Mouse (Mus musculus) kidney, postnatal 14 days (tissue): ENCODE measurements around the gene Exd1.

Experiments
- DNase-seq: peaks from one replicate; pipeline ENCODE4 v3.0.0; 2022; ENCODE audit warnings: mixed read lengths

The Exd1 gene

DNA sequence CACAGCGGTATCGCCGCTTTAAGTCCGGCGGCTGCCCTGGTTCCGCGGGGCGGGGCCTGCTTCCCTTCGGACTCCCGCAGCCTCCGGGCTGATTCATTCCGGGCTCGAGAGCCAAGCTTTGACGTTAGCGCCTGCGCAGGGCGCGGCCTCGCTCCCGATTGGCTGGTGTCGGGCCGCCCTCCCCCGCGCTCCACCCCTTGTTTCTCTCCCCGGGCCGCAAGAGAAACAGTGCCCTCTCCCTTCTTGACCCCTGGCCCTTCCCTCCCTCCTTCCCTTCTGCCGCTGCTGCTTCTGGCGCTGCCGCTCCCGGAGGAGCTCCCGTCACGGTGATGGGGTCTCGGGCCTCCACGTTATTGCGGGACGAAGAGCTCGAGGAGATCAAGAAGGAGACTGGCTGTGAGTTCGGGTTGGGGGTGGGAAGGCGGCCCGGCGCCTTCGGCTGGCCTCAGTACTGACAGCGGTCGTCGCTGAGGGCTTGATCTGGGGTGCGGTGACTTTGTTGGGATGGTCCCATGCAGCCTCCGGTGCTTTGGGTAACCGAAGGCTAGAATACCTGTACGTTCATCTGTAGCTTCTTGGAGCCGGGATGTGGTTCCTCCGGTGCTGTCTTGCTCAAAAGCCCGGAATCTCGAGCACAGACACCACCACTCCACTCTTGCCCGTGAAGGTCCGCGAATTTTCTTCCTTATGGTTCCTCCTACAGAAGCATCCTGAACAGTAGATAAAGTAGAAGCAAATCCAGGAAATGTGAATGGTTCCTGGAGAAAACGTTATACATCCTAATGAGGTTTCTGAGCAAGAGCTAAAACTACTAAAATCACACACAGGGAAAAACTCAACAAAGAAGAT lies at the start of gene Exd1, which contains the start of gene Chp1:
Gene Exd1, minus strand, starts transcription at position 106 of the 849 bp plus-strand sequence.
Gene Chp1, plus strand, starts transcription at position 176 of the 849 bp plus-strand sequence.
- peak; percentile 100 for DNase-seq

DNA sequence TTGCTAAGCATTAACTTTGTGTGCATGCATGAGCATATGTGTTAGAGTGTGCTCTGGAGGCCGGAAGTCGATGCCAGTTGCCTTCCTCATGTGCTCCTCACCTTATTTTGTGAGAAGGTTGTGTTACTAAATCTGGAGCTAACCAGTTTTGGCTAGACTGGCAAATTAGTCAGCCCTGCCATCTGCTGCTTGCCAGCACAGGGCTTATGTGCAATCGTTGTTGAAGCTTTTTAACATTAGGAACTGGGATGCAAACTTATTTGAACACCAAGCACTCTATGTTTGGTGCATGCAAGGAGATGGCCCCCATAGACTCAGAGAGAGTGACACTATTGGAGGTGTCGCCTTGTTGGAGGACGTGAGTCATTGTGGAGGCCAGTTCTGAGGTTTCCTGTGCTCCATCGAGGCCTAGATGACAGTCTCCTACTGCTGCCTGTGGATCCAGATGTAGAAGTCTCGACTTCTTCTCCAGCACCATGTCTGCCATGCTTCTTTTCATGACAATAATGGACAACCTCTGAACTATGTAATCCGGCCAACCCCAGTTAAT lies 49.4 kb upstream of the Exd1 start:
- DNase-seq: peak; percentile 23

DNA sequence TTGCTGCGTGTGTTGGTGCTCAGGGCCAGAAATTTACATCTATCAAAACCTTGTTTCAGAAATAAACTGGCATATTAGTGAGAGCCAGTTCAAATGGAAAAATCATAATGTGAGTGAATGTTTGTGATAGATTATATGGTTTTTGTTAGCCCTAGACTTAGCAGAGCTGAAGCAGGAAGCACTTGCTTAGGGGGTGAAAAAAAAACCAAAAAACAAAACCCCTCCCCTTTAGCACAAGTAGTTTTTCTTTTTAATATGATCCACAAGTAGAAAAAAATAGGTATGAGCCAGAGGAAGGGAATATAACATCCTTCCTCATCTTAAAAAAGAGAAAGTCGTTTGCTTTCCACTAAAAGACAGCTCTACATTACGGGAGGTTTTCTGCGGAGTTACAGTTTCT lies 47.9 kb upstream of the Exd1 start:
- no peak for DNase-seq

DNA sequence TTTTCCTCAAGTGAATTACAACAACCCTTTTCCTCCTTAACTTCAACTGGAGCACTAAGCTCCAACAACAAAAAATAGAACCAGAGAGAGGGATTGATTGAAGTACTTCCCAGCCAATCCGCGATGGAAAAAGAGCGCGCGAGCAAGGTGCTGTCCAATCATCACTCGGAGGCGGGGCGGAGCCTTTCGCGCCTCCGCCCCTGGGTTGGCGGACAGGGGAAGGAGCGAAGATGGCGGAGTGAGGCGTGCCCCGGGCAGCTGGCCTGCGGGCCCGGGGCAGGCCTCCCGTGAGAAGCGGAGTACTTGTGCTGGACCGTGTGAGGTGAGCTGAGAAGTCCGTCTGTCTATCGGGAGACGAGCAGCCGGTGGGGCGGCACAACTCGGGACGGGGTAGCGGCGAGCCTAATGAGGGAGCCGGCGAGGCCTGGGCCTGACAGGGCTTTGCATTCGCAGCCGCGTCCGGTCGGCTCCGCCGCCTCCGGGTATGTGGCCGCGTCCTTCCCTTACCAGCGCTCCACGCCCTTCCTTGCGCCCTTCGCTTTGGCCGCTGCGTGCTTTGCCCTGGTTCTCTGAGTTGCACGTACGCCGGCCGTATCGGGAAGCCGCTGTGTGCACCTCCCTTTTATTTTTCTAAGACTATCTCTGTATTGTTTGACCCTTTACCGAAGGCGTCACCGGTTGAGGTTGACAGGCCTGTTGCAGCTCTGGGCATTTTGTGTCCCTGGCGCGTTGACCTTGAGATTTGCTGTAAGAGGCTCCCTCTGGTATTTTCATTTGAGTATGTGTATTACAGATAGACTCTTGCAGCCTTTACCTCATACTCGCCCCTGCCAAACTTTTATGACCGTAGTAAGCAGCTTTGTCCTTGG lies 46.9 kb upstream of the Exd1 start:
- peak; percentile 99 for DNase-seq

DNA sequence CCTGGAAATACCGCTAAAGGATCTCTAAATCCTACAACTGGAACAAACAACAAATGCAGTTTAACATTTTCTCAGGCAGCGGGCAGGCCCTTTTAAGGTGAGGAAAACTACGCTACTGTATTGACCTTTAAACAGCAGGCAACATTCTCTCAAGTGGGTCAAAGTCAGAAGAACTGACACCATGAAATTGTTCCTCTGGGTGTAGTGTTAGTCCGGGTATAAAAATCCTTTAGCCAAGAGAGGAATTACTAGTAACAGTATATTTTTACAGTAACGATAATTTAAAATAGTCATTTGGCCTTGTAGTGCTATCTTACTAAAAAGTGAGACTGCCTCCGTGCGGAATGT lies 46.3 kb upstream of the Exd1 start:
- no peak for DNase-seq

DNA sequence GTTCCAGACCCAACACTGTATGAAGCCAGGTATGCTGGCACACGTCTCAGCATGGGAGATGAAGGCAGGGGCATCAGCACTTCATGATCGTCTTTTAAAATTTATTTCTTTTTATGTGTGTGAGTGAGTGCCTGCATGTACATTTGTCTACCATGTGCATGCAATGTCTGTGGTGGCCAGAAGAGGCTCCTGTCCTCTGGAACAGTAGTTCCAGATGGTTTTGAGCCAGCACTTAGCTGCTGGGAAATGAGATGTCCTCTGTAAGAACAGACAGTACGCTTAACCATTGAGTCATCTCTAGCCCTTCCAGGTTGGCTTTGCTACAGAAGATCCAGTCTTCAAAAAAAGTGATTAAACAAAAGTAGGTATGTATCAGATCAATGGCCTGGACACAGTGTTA lies 43.8 kb upstream of the Exd1 start:
- DNase-seq: no peak

DNA sequence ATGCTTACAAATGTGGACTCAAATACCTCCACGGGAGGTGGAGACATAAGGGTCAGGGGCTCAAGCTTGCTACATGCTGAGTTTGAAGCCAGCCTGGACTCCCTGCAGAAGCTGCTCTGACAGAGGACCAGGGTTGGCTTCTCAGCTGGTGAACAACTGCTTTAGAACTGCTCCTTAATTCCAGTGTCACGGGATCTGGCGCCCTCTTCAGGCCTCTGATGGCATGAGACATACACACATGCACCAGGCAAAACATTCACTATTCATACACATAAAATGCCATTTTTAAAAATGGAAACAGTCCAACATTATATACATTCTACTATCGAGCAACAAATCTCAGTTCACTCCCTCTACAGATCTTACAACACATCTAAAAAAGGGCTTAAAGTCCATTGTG lies 40.0 kb upstream of the Exd1 start:
- DNase-seq: peak; percentile 73

DNA sequence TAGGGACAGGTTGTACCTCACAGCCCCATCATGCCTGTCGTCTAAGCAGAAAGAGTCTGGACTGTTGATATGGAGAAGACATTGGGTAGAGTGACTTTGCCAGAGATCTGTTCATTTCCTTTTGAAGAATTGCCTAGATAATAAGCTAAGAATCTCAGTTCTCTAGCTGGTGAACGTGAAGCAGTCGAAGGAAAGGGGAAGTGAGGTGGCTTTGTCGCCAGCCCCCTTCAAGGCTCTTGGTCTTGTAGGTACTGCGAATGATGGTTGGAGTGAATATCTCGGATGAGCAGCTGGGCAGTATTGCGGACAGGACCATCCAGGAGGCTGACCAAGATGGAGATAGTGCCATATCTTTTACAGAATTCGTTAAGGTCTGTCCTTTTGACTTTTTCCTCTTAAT lies 36.9 kb upstream of the Exd1 start:
- no peak for DNase-seq

DNA sequence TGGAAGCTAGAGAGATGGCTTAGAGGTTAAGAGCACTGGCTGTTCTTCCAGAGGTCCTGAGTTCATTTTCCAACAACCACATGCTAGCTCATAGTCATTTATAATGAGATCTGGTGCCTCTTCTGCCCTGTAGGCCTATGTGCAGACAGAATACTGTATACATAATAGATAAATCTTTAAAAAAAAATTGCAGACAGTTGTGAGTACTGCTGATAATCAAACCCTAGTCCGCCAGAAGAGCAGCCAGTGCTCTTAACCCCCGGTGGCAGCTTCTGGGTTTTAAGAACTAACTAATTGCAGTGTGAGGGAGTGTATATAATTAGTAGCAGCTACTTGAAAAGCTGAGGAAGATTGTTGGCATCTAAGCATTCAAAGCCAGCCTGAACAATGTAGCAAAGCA lies 36.0 kb upstream of the Exd1 start:
- no peak for DNase-seq

DNA sequence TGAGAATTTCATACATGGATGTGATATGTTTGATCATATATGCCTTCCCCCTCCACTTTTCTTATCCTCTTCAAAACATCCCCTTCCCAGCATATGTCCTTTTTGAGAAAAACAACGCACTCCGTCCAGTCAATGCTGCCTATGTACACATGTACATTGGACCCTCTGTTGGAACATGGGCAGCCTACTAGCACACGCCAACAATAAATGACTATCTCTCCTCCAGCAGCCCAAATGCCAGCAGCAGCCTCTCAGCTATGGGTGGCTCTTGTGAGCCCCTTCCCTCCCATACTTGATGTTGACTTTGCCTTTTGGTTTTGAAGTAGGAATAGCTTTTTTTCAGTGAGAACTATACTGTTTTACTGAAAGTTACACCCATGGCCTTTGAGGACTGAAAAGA lies 34.1 kb upstream of the Exd1 start:
- DNase-seq: no peak

DNA sequence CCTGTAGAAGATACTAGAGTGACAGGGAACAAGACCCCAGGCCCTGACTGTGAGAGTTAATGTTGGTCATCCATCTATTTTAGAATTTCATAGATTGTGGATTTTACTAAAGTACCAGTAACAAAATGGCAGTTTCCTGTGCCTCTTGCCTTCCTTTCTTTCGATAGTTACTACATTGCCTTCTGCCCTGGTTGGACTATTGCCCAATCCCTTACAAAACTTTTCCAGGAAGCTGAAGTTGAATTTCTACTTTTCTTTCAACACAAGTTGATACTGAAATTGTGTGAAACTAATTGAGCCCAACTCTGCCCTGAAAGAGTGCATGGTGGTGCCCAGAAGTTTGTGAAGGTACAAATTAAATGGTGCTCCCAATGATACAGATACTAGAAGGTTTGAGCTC lies 25.0 kb upstream of the Exd1 start:
- no peak for DNase-seq

DNA sequence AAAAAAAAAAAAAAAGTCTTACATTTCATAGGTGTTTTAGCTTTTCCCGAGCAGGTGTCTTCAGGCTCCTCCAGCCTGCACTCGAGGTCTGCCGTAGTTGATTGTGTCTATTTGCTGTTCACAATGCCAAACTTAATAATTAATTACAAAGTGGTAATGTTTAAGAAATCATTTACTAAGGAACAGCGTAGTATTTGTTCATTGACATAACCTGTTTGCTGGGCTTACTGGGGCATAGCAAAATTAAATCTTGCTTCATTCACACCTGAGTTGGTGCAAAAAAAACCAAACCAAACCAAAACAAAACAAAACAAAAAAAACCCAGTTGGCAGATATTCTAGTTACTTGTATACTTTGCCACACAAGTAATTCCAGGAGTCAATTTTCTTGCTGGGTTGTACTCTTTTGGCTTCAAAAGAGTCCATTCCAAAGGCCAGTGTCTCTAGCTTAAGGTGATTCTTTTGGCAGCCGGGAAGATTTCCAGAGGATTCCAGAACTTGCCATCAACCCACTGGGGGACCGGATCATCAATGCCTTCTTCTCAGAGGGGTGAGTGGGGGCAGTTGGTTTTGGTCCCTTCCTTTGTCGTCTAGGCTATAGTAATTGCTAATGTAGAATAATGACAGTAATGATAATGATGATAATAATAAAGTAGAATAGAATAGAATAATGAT lies 18.9 kb upstream of the Exd1 start:
- DNase-seq: peak; percentile 31

DNA sequence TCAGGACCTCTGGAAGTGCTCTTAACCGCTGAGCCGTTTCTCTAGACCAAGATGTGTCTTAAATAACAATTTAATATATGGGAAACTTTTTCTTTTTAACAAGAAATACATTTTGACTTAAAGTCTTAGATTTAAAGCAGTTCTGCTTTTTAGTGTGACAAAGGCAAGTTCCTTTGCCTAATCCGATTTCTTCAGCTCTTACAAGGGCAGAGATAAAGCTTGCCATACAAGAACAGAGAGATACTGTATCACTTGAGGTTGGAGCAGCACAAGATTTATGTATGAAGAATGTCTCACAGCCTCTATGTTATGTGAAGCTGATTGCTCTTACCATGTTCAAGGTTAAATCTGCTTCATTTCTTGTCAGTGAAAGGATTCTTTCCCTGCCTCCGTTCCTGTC lies 17.9 kb upstream of the Exd1 start:
- DNase-seq: no peak

DNA sequence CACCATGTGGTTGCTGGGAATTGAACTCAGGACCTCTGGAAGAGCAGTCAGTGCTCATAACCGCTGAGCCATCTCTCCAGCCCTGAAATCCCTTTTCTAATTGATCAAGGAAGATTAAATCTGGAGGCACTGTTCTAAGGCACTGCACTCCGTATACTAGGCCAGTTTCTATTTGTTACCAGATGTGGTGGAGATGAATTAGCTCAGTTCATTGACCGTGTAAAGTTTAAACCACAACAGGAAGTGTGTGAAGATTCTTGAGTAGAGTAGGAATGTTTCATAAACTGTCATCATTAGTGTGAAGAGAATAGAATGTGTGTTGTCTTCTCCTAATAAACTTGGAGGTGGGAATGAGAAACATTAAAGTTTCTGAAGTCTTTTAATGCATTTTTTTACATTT lies 14.4 kb upstream of the Exd1 start:
- DNase-seq: no peak

DNA sequence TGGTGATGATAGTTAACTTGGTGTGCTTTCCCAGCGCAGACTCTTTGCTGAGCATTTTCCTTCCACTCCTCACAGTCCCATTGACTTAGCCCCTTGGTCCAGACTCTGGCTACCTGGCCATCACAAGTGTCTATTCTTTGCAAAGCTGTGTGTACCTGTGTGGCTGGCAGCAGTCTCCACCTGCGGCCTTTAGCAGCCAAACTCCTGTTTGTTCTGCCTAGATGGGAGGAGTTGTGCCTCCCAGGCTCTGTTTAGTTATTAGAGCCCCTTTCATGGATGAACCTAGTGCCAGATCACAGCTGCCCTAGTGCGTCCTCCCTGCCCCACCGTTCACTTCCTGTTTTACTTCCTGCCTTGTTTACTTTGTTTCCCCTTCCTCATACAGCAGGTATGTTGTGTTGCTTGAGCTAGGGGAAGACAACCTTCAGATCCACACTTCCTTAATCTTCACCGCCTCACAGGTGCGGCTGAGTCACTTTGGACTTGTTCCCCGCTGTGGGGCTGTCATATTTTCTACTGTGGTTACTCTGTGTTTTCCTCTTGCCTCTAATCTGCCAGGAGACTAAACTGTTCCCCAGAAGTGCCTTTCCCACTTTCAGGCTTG lies 11.4 kb upstream of the Exd1 start:
- no peak for DNase-seq

DNA sequence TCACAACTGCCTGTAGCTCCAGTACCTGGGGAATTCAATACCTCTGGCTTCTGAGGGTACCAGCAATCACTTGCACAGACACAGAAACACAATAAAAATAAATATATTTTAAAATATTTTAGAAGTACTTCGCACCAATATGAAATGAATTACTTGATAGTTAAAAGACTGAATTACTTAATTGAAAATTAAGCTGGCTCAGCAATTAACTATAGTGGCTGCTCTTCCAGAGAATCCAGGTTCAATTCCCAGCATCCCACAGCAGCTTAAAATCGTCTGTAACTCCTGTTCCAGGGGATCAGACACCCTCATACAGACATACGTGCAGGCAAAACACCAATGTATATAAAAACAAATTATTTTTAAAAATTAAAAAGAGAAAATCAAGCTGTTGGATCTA lies 10.6 kb upstream of the Exd1 start:
- no peak for DNase-seq

DNA sequence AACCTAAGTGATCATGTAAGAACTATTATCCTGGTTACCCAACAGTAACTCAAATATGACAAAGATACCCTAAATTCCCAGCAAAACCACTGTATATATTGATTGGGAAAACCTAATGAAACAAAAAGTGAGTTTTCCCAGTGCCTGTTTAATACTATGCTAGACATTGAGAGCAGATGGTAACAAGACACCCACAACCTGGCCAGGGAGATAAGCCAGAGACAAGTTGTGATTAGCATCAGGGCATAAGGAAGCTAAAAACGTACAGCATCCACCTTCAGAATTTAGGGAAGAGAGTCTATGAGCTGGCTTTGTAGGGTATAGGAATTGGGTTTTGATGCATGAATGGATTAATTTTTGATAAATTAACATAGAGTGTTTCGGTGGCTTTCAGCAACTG lies 2.3 kb upstream of the Exd1 start:
- DNase-seq: no peak

DNA sequence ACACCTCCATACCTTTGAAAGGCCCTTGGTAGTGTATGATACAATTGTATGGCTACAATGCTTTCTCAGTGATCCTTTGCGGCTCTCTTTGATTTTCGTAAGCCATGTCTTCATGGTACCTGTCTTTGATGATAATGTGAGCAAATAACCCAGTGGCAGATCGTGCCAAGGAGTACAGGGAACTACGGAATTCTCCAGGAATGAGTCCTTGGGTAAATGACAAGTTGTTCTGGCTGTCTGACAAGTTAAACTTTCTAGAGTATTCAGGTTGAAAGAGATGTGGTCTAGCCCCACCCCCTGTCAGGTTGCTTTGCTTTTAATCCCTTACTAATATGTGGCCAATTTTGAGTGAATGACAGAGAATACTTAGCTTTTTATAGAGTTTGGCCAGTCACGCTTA lies 1.3 kb upstream of the Exd1 start:
- DNase-seq: peak; percentile 13

DNA sequence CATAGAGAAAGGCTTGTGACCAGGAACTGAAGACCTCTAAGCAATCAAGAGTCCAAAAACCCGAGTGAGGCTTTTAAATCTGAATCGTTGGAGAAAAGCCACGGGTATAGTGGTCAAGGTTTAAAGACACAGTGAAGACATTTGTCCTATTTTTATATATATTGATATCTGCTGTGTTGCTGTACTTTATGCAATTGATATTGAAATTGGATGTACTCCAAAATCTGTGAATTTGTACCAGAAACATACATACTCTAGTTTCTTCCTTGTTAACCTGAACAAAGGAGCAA lies 889 bp upstream of the Exd1 start:
- no peak for DNase-seq

DNA sequence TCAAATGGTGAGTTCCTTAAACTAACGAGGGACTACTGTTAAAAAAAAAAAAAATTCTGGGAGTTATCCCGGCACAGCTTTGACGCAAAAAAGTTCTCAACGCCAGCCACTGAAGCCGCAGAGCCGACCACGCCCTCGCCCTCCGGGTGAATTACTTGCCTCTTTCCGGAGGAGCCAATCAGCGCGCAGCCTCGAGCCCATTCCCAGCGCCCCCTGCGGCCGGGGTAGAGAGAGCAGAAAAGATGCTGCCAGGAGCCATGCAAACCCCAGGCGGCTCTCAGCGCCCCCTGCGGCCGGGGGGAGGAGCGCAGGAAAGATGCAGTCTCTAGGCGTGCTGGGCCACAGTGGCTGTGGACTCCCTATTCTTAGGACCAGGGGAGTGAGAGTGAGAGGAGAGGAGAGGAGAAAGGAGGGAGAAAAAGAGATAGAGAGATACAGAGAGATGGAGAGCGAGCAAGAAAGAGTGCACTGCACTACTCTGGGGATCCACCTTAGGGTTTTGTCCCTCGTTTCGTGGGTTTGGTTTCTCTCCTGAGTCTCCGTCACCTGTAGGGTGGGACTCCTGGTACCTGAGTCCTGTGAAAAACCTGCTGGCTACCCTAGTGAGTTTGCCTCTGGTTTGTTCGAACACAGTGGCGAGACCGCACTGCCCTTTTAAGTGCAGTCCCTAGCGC lies 442 bp downstream of the Exd1 start:
- peak; percentile 85 for DNase-seq

DNA sequence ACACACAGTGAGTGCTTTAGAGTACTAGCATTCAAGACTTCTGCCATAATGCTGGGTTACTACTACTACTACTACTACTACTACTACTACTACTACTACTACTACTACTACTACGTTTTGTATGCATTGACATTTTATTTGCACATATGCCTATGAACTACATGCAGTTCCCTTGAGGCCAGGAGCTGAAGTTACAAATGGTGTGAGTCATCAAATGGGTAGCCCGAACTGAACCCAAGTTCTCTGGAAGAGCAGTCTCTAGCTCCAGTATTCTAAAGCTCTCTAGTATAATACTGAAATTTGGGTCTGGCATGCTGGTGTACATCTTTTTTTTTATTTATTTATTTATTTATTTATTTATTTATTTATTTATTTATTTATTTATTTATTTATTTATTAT lies 3.8 kb downstream of the Exd1 start:
- no peak for DNase-seq

DNA sequence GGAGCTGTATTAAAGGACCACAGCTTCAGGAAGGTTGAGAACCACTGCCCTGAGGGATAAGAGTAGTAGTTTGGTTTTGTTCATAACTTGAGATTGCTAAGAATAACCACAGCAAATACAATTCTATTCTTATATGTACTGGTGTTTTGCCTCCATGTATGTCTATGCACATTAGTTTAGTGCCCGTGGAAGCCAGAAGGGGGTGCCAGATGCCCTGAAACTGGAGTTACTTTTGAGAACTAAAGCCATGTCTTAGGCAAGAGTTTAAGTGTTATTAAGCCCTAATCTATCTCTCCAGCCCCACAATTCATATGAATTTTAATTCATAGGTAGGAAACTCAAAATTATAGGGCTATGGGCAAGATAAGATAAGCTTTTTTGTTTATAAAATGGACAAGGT lies 5.3 kb downstream of the Exd1 start:
- DNase-seq: peak; percentile 73

DNA sequence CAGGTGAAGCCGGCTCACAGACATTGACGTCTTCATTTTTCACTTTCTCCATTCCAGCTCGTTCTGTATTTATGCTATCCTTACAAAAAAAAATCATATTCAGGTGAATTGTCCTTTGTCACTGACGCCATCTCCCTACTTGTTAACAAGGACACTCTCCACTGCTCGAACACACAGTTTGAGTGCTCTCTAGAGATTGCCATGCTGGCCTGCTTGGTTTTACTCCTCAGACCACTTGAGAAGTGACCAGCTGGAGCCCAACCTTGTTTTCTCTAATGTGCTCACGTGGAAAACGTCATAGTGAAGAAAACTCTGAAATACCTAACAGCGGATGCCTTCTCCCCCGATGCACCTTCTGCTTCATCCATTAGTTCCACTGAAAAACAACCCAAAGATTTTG lies 8.6 kb downstream of the Exd1 start:
- no peak for DNase-seq
